Mouse (Mus musculus): Measurements from ENCODE around the gene Robo1.

DNA sequence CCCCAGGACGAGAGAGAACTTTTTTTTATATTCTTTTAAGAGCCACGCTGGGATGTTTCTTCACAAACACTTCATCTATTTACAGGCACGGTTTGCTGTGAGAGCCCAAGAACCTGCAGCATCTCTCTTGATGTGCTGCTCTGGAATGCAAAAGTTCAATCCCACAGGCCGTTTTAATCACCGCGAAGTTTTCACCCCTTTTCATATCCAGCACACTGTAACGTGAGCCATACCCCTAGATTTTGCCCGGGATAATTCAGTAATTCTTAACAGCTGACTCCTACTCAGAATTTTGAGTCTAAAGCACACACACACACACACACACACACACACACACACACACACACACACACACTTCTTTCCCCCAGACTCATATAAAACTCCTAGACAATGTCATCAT, 337.8 kb downstream of the Robo1 start:
- TF ChIP-seq POLR2A (IDR thresholded peaks at IDR 0.05; ENCODE audit: borderline replicate concordance, low read depth, low read length) (no peak), CTCF (IDR thresholded peaks at IDR 0.05; ENCODE audit: low read depth, low read length) (no peak)
